Mouse (Mus musculus): Measurements from ENCODE around the gene Olfr71. TPM values are rescaled to one million over a fixed set of nuclear protein-coding genes. Genes with fewer than 3 reads are reported as not detected.

The Olfr71 gene
- total and polyA plus RNA-seq, 2 experiments from 2014 or later: not detected

GRCm38 (mm10) chr4:43729794-43730550, 19.9 kb upstream of the Olfr71 start, which contains the start of gene Spaar:
Gene Spaar (plus strand): TSS chr4:43730034.
- H3K4me1 ChIP-seq (ENCODE audit: control insufficient read depth, insufficient read depth): peaks cover 61% of the 10 kb centered on the region
- peak within 1 kb of the TSS; percentile 28; the same call in 1 of the 2 replicates for H3K9ac ChIP-seq (replicated peaks; ENCODE audit: low read depth, low read length)
- peak within 1 kb of the TSS; percentile 26; the same call in 1 of the 2 replicates for H3K4me2 ChIP-seq (ENCODE audit: low read depth, low read length)
- H3K36me3 ChIP-seq (replicated peaks; ENCODE audit: control insufficient read depth, insufficient read depth, low read length): no peaks in the 10 kb centered on the region
- peak; percentile 29 for ATAC-seq (ENCODE audit: insufficient read depth, low read depth)
- H3K9me3 ChIP-seq (replicated peaks; ENCODE audit: control insufficient read depth, low read length): no peaks in the 10 kb centered on the region
- WGBS: 29% methylated on average over 14 of the region's 14 CpGs
- no peak within 1 kb of the TSS for H3K4me3 ChIP-seq (ENCODE audit: low read depth, low read length)
- TF ChIP-seq EP300 (IDR thresholded peaks at IDR 0.05; ENCODE audit: low read depth) (peak; percentile 68; the same call in 1 of the 2 replicates), CTCF (IDR thresholded peaks at IDR 0.05; ENCODE audit: low read depth) (no peak)
- H3K27ac ChIP-seq (ENCODE audit: low read depth): peak within 1 kb of the TSS; percentile 97
- H3K27me3 ChIP-seq (ENCODE audit: control insufficient read depth, insufficient read depth, low read length): no peaks in the 10 kb centered on the region
- DNase-seq (ENCODE audit: low spot score): peak; percentile 70

- Histone ChIP-seq H3K27ac (ENCODE audit: low read depth) (peak overlapping the region; percentile 97), H3K4me2 (ENCODE audit: low read depth, low read length) (peak overlapping the region; percentile 26; the same call in 1 of the 2 replicates), H3K9me3 (replicated peaks; ENCODE audit: control insufficient read depth, low read length) (no peaks in the 10 kb centered on the region), H3K36me3 (replicated peaks; ENCODE audit: control insufficient read depth, insufficient read depth, low read length) (no peaks in the 10 kb centered on the region), H3K4me3 (ENCODE audit: low read depth, low read length) (no peak overlapping the region), H3K4me1 (ENCODE audit: control insufficient read depth, insufficient read depth) (peaks cover 61% of the 10 kb centered on the region), H3K27me3 (ENCODE audit: control insufficient read depth, insufficient read depth, low read length) (no peaks in the 10 kb centered on the region), H3K9ac (replicated peaks; ENCODE audit: low read depth, low read length) (no peak overlapping the region)
- no peak for TF ChIP-seq CTCF (IDR thresholded peaks at IDR 0.05; ENCODE audit: low read depth)
- TF ChIP-seq EP300 (IDR thresholded peaks at IDR 0.05; ENCODE audit: low read depth): no peak
- DNase-seq (ENCODE audit: low spot score) (peak; percentile 52), ATAC-seq (ENCODE audit: insufficient read depth, low read depth) (0 out of 2 replicates have a peak, but pooled peaks have one; percentile 0)
- WGBS: 25% methylated on average over 3 of the region's 3 CpGs
These were observed 19.1 kb upstream of the Olfr71 start for GRCm38 (mm10) chr4:43729126-43729525.

DNA sequence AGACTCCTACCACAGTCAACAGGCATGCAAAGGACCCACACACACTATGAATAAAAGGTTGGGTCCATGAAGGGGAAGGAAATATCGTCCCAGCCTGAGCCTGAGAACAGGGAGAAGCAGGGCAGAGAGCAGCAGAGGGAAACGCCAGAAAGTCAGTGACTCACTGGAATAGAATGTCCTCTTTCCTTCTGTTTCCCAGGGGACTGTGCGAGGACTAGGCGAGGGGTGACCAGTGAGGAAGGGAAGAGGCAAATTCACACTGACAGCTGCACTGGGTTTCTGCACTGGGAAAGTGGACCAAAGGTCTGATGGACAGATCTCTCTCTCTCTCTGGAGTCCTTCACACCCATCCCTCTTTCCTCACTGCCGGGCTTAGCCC, 18.5 kb upstream of the Olfr71 start:
- ATAC-seq (ENCODE audit: insufficient read depth, low read depth): peak; percentile 77
- H3K9ac ChIP-seq (replicated peaks; ENCODE audit: low read depth, low read length): no peak overlapping the region

DNA sequence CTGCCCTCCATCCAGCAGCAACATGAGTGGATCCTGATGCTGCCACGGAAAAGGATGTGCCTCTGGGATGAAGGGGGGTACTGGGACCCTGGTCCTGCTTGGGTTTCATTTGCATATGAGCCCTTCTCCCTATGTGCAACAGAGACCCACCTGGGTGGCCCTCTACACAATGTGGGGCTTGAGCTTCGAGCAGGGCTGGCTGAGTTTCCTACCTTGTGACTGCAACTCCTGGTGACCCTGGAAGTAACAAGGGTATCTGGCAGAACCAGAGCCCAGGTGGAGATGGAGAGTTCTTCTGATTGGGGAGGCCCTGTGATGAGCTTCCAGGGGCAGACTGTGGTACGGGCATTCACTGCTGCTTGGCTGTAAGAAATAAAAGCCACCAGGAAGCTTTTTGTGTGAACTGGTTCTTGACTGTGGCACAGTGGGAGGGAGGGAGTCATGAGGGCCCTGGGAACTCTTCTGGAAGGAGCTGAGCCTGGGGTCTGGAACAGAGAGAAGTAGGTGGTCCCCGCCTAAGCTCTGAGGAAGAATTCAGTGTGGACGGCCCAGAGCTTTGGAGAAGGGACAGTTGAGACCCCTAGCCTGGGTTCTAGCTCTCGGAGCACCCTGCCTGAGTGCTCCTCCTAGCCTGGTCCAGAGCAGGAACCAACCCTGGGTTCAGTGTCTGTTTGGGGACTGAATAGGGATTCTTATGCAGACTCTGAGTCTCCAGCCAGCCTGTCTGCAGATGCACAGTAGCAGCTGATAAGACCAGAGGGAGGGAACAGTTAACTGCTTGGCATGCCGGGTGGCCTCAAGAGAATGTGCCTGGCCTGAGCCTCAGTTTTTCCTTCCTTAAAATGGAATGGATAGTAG, 17.9 kb upstream of the Olfr71 start:
- Histone ChIP-seq H3K9me3 (replicated peaks; ENCODE audit: control insufficient read depth, low read length) (no peaks in the 10 kb centered on the region), H3K4me3 (ENCODE audit: low read depth, low read length) (no peak overlapping the region), H3K27ac (ENCODE audit: low read depth) (peak overlapping the region; percentile 97), H3K9ac (replicated peaks; ENCODE audit: low read depth, low read length) (no peak overlapping the region), H3K4me1 (ENCODE audit: control insufficient read depth, insufficient read depth) (peaks cover 56% of the 10 kb centered on the region), H3K27me3 (ENCODE audit: control insufficient read depth, insufficient read depth, low read length) (no peaks in the 10 kb centered on the region), H3K4me2 (ENCODE audit: low read depth, low read length) (peak overlapping the region; percentile 10; the same call in 1 of the 2 replicates), H3K36me3 (replicated peaks; ENCODE audit: control insufficient read depth, insufficient read depth, low read length) (no peaks in the 10 kb centered on the region)
- DNase-seq (ENCODE audit: low spot score) (no peak), ATAC-seq (ENCODE audit: insufficient read depth, low read depth) (peak; percentile 24)
- WGBS: 45% methylated on average over 7 of the region's 7 CpGs
- TF ChIP-seq EP300 (IDR thresholded peaks at IDR 0.05; ENCODE audit: low read depth): no peak
- no peak for TF ChIP-seq CTCF (IDR thresholded peaks at IDR 0.05; ENCODE audit: low read depth)

More for the DNA sequence above, 18.5 kb upstream of the Olfr71 start:
- Histone ChIP-seq H3K4me2 (ENCODE audit: low read depth, low read length) (peak overlapping the region; percentile 26; the same call in 1 of the 2 replicates), H3K27ac (ENCODE audit: low read depth) (peak overlapping the region; percentile 97), H3K9me3 (replicated peaks; ENCODE audit: control insufficient read depth, low read length) (no peaks in the 10 kb centered on the region), H3K27me3 (ENCODE audit: control insufficient read depth, insufficient read depth, low read length) (no peaks in the 10 kb centered on the region), H3K36me3 (replicated peaks; ENCODE audit: control insufficient read depth, insufficient read depth, low read length) (no peaks in the 10 kb centered on the region), H3K4me1 (ENCODE audit: control insufficient read depth, insufficient read depth) (peaks cover 61% of the 10 kb centered on the region), H3K4me3 (ENCODE audit: low read depth, low read length) (no peak overlapping the region)
- TF ChIP-seq EP300 (IDR thresholded peaks at IDR 0.05; ENCODE audit: low read depth): peak; percentile 98
- no peak for TF ChIP-seq CTCF (IDR thresholded peaks at IDR 0.05; ENCODE audit: low read depth)
- WGBS: 5% methylated on average over 5 of the region's 5 CpGs
- peak; percentile 94 for DNase-seq (ENCODE audit: low spot score)

GRCm38 (mm10) chr4:43726995-43727394, 16.9 kb upstream of the Olfr71 start, which contains the start of gene Hrct1:
Gene Hrct1 (plus strand): TSS chr4:43727188.
- H3K9me3 ChIP-seq (replicated peaks; ENCODE audit: control insufficient read depth, low read length): no peaks in the 10 kb centered on the region
- H3K9ac ChIP-seq (replicated peaks; ENCODE audit: low read depth, low read length): 0 out of 2 replicates have a peak within 1 kb of the TSS, but pooled peaks have one; percentile 16
- DNase-seq (ENCODE audit: low spot score) (peak; percentile 87), ATAC-seq (ENCODE audit: insufficient read depth, low read depth) (peak; percentile 66)
- H3K4me2 ChIP-seq (ENCODE audit: low read depth, low read length): peak within 1 kb of the TSS; percentile 10; the same call in 1 of the 2 replicates
- 15% methylated on average over 3 of the region's 3 CpGs for WGBS
- no peak for TF ChIP-seq CTCF (IDR thresholded peaks at IDR 0.05; ENCODE audit: low read depth)
- TF ChIP-seq EP300 (IDR thresholded peaks at IDR 0.05; ENCODE audit: low read depth): no peak; the same call in 1 of the 2 replicates
- H3K4me1 ChIP-seq (ENCODE audit: control insufficient read depth, insufficient read depth): peaks cover 47% of the 10 kb centered on the region
- no peak within 1 kb of the TSS for H3K4me3 ChIP-seq (ENCODE audit: low read depth, low read length)
- H3K36me3 ChIP-seq (replicated peaks; ENCODE audit: control insufficient read depth, insufficient read depth, low read length): no peaks in the 10 kb centered on the region
- peak within 1 kb of the TSS; percentile 97 for H3K27ac ChIP-seq (ENCODE audit: low read depth)
- no peaks in the 10 kb centered on the region for H3K27me3 ChIP-seq (ENCODE audit: control insufficient read depth, insufficient read depth, low read length)

Data from heart, postnatal 0 days (tissue).